8 mouse cellular contexts compared by ENCODE assay signal in the genomic region with DNA sequence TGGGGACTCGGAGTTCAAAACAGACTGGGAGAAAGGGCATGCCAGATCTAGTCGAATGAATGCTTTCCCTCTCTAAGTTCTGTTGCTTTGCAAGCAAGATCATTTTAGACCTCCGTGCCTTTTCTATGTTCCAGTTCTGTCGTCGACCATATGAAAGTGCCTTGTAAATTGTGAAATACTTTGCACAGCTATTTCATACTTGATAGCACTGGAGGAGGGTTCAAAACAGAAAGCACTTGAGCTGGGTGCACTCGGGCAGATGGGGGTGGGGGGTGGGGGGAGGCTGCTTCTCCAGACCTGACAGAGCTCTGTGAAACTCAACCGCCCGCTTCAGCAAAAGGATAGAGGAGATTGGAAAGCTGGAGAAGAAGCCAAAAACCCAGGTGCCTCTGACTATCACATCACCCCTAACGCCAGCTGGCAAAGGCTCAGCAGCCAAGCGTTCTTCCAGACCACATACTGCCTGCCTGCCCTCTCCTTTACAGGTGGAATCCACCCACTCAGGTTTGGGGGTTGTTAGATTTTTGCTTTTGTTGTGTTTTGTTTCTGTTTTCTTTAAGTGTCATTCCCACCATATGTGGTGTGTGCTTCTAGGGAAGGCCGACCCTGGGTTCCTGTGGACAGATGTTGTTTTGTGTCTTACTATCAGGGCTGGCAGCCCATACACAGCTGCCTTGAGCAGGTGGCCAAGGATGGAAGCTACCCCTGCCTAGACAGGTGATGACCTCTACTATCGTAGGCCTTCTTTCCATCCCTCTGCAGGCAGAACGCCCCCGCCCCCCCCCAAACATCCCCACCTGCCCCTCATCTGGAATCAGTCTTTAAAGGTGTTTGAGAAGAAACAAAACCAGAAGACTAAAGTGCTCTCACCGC. TPM values are rescaled to one million over a fixed set of nuclear protein-coding genes. Genes with fewer than 3 reads are reported as not detected.
DNase-seq lines count a peak whose midpoint lies in the region; ATAC-seq lines count a peak whose summit lies in the region.

No protein-coding gene starts in this region.

- no peaks in the 10 kb centered on the region for H3K9me3 ChIP-seq in embryonic facial prominence, embryonic 14.5 days (ENCODE audit: control insufficient read depth, low read length)

- WGBS in embryonic facial prominence, embryonic 14.5 days, result 18% methylated on average over 15 of the region's 15 CpGs

- H3K9ac ChIP-seq in embryonic facial prominence, embryonic 14.5 days (ENCODE audit: low read depth, low read length), result peak overlapping the region; percentile 87

- ATAC-seq in embryonic facial prominence, embryonic 14.5 days (ENCODE audit: low read depth), result no peak

- H3K4me2 ChIP-seq in embryonic facial prominence, embryonic 14.5 days (ENCODE audit: low read depth, low read length), result peak overlapping the region; percentile 89

- 0 out of 2 replicates have a peak, but pooled peaks cover 4% of the 10 kb centered on the region for H3K36me3 ChIP-seq in embryonic facial prominence, embryonic 14.5 days (ENCODE audit: control insufficient read depth, insufficient read depth, low read length)

- H3K27me3 ChIP-seq in embryonic facial prominence, embryonic 14.5 days (replicated peaks; ENCODE audit: control insufficient read depth, insufficient read depth, low read length), result no peaks in the 10 kb centered on the region

- DNase-seq in cerebellum, adult 18-20 months, result peak; percentile 44 to 46
- no peak for DNase-seq in cerebellum, adult 11 months
- peak; percentile 24 for DNase-seq in 3134 (ENCODE audit: extremely low read depth, insufficient read length, low spot score)
- DNase-seq in embryonic facial prominence, embryonic 14.5 days (ENCODE audit: low spot score), result no peak
- peak; percentile 67 for DNase-seq in induced T-regulatory cell, adult 2 months (ENCODE audit: low read depth)
- peak; percentile 47 for DNase-seq in naive thymus-derived CD4-positive, alpha-beta T cell, adult 2 months (ENCODE audit: low read depth)
- no peak for DNase-seq in retina, embryonic 14.5 days (ENCODE audit: low spot score)
- DNase-seq in ovary, postnatal 36 days (ENCODE audit: low spot score), result no peak

- H3K4me3 ChIP-seq in embryonic facial prominence, embryonic 14.5 days (ENCODE audit: low read depth, low read length), result peak overlapping the region; percentile 80

- peaks cover 47% of the 10 kb centered on the region for H3K4me1 ChIP-seq in embryonic facial prominence, embryonic 14.5 days (ENCODE audit: control insufficient read depth, insufficient read depth, low read length)

- H3K27ac ChIP-seq in embryonic facial prominence, embryonic 14.5 days (replicated peaks; ENCODE audit: low read depth, low read length), result peak overlapping the region; percentile 96

RNA-seq across cellular contexts. Expression of a gene that starts 1.9 kb away (rescaled TPM):
- 17.0 and 19.3 TPM in 2 replicates for polyA plus RNA-seq in embryonic facial prominence, embryonic 14.5 days (2014; fragmentation: Nextera tagmentation; extraction: Ambion mirVana)

Comparison
In these comparisons a context has a peak if more than half of its experiments do, and no peak if none do; other contexts are left out.
1. DNase-seq: peak in cerebellum, adult 18-20 months (2 of 2), 3134 (single experiment), induced T-regulatory cell, adult 2 months (single experiment) and naive thymus-derived CD4-positive, alpha-beta T cell, adult 2 months (single experiment); none in cerebellum, adult 11 months (single experiment), embryonic facial prominence, embryonic 14.5 days (single experiment), retina, embryonic 14.5 days (single experiment) and ovary, postnatal 36 days (single experiment).